Mouse (Mus musculus) neural tube, embryonic 14.5 days (tissue): ENCODE measurements at regions not wholly inside any gene's neighbourhood (a gene's known extent, or its start where the extent isn't known, plus 50 kb on each side); places are given as distances from the start of the nearest gene placed in this dataset.

Experiments
- ATAC-seq: fragments of 200-750 bp; cut with Nextera tagmentation; 2 replicates; pipeline ENCODE4 v1.8.0; 2017; ENCODE audit warnings: low read depth, mild to moderate bottlenecking, moderate TSS enrichment, moderate library complexity
- H3K27ac ChIP-seq: fragments of 300-500 bp; sonication (generic); 2 replicates; pipeline ENCODE4 v1.5.1; 2014; ENCODE audit warnings: low read depth, mild to moderate bottlenecking, control low read depth, low read length, moderate library complexity, mixed read lengths
- H3K27me3 ChIP-seq: fragments of 300-500 bp; sonication (generic); 2 replicates; pipeline ENCODE4 v1.6.1; 2014; ENCODE audit warnings: low read length; ENCODE audit not compliant: control insufficient read depth, insufficient read depth
- H3K36me3 ChIP-seq: fragments of 300-500 bp; sonication (generic); 2 replicates; pipeline ENCODE4 v1.6.1; 2014; ENCODE audit warnings: low read length, mixed read lengths; ENCODE audit not compliant: control insufficient read depth, insufficient read depth
- H3K4me1 ChIP-seq: fragments of 300-500 bp; sonication (generic); 2 replicates; pipeline ENCODE4 v1.6.1; 2014; ENCODE audit warnings: low read length; ENCODE audit not compliant: control insufficient read depth, insufficient read depth
- H3K4me2 ChIP-seq: fragments of 300-500 bp; sonication (generic); 2 replicates; pipeline ENCODE4 v1.6.1; 2014; ENCODE audit warnings: mild to moderate bottlenecking, low read depth, low read length, control low read depth
- H3K4me3 ChIP-seq: fragments of 300-500 bp; sonication (generic); 2 replicates; pipeline ENCODE4 v1.5.1; 2014; ENCODE audit warnings: low read depth, low read length, control low read depth, mixed read lengths
- H3K9ac ChIP-seq: fragments of 300-500 bp; sonication (generic); replicated peaks from 2 replicates; pipeline ENCODE4 v1.6.1; 2014; ENCODE audit warnings: low read depth, mild to moderate bottlenecking, control low read depth, low read length, mixed read lengths
- H3K9me3 ChIP-seq: fragments of 300-500 bp; sonication (generic); 2 replicates; pipeline ENCODE4 v1.6.1; 2016; ENCODE audit warnings: low read length; ENCODE audit not compliant: control insufficient read depth
- WGBS: fragments of 180-500 bp; shearing (Covaris S2); extraction: QIAGEN DNeasy Blood & Tissue Kit; methylation state at CpG from one replicate; pipeline ENCODE4 v1.1.7; 2014; 5-methylcytosine and 5-hydroxymethylcytosine counted together

- 89% methylated on average over 9 of the region's 9 CpGs for WGBS
- ATAC-seq, result no peak
- Histone ChIP-seq H3K27ac (no peak overlapping the region), H3K36me3 (no peaks in the 10 kb centered on the region), H3K9ac (no peak overlapping the region), H3K4me3 (no peak overlapping the region), H3K4me1 (no peaks in the 10 kb centered on the region), H3K9me3 (no peaks in the 10 kb centered on the region), H3K4me2 (no peak overlapping the region), H3K27me3 (no peaks in the 10 kb centered on the region)
Observed at GRCm38 (mm10) chrX:99582611-99583010, 111.5 kb upstream of the Pja1 start.

- H3K4me3 ChIP-seq, result no peak overlapping the region
- WGBS, result 25% methylated on average over 10 of the region's 10 CpGs
Observed at GRCm38 (mm10) chrX:99581632-99582466, 110.8 kb upstream of the Pja1 start.

GRCm38 (mm10) chrX:99579206-99579605 is 108.1 kb upstream of the Pja1 start:
- H3K36me3 ChIP-seq, result no peaks in the 10 kb centered on the region
- H3K27me3 ChIP-seq, result no peaks in the 10 kb centered on the region; the same call in 1 of the 2 replicates
- WGBS, result 38% methylated on average over 4 of the region's 4 CpGs
- H3K4me1 ChIP-seq, result no peaks in the 10 kb centered on the region
- H3K27ac ChIP-seq, result no peak overlapping the region
- H3K9ac ChIP-seq, result no peak overlapping the region
- ATAC-seq, result no peak
- no peak overlapping the region for H3K4me2 ChIP-seq
- H3K4me3 ChIP-seq, result no peak overlapping the region
- no peaks in the 10 kb centered on the region for H3K9me3 ChIP-seq

More at GRCm38 (mm10) chrX:99581632-99582466, 110.8 kb upstream of the Pja1 start:
- no peaks in the 10 kb centered on the region for H3K4me1 ChIP-seq
- no peak overlapping the region for H3K4me2 ChIP-seq
- no peaks in the 10 kb centered on the region for H3K27me3 ChIP-seq
- H3K9me3 ChIP-seq, result no peaks in the 10 kb centered on the region
- H3K36me3 ChIP-seq, result no peaks in the 10 kb centered on the region
- peak; percentile 60 for ATAC-seq
- no peak overlapping the region for H3K9ac ChIP-seq
- H3K27ac ChIP-seq, result no peak overlapping the region

GRCm38 (mm10) chrX:99578796-99579195 is 107.7 kb upstream of the Pja1 start:
- no peaks in the 10 kb centered on the region for H3K9me3 ChIP-seq
- H3K4me3 ChIP-seq, result no peak overlapping the region
- H3K4me2 ChIP-seq, result no peak overlapping the region
- WGBS, result 49% methylated on average over 2 of the region's 2 CpGs
- H3K36me3 ChIP-seq, result no peaks in the 10 kb centered on the region
- no peak overlapping the region for H3K9ac ChIP-seq
- no peaks in the 10 kb centered on the region for H3K4me1 ChIP-seq
- H3K27me3 ChIP-seq, result no peaks in the 10 kb centered on the region; the same call in 1 of the 2 replicates
- H3K27ac ChIP-seq, result no peak overlapping the region
- no peak for ATAC-seq

DNA sequence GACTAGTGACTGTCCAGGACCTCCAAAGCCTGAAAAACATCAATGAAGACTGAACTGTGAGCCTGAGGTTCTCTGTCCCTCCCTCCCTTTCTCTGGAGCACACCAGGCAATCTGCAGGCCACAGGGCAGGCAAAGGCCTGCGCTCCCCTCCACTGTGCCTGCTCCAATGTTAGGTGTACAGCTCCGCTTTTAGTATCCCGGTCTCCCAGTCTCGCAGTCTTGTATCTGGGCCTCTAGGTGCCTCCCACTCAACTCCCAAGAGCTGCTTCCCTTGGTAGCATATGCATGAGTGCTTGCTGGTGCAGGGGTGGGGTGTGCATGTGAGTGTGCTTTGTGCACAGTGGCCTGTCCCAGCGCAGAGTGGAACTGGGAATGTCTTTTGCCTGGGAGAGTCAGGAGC is 104.0 kb upstream of the Pja1 start:
- 40% methylated on average over 5 of the region's 5 CpGs for WGBS
- Histone ChIP-seq H3K4me2 (no peak overlapping the region), H3K4me3 (no peak overlapping the region), H3K27me3 (no peaks in the 10 kb centered on the region; the same call in 1 of the 2 replicates), H3K9me3 (no peaks in the 10 kb centered on the region), H3K4me1 (no peaks in the 10 kb centered on the region), H3K9ac (no peak overlapping the region), H3K27ac (no peak overlapping the region), H3K36me3 (no peaks in the 10 kb centered on the region)
- ATAC-seq, result peak; percentile 16; the same call in 1 of the 2 replicates

DNA sequence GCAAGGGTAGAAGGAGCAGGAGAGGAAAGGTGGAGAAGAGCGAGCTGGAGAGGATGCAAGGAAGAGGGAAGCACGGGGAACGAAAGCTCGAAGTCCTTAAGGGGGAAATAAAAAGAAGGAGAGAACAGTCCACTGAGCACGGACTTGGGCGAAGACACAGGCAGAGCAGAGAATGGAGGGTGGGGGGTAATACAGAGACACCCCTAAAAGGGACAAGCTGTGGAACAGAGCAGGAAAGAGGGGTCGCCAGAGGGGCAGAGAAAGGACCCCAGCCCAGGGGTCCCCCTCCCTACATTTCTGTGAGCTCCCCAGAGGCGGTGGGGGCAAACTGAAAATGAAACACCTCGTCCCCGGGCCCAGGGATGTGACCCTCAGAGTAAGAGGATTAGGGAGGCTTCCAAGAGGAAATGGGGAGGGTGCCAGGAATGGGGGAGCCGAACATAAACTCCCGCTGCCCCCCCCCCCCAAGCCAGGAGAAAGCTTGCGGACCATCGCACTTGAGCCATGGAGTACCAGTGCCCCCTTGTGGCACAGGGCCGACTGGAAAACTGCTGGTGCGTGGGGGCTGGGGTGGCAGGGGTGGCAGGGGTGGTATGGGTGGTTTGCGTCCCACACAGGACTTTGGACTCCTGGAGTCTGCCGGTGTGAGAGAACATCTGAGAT is 103.5 kb upstream of the Pja1 start:
- H3K27me3 ChIP-seq, result no peaks in the 10 kb centered on the region; the same call in 1 of the 2 replicates
- no peak overlapping the region for H3K27ac ChIP-seq
- no peaks in the 10 kb centered on the region for H3K4me1 ChIP-seq
- H3K9ac ChIP-seq, result 0 out of 2 replicates have a peak overlapping the region, but pooled peaks have one; percentile 16
- no peaks in the 10 kb centered on the region for H3K9me3 ChIP-seq
- 28% methylated on average over 16 of the region's 18 CpGs for WGBS
- H3K4me3 ChIP-seq, result no peak overlapping the region
- H3K4me2 ChIP-seq, result peak overlapping the region; percentile 42
- H3K36me3 ChIP-seq, result no peaks in the 10 kb centered on the region
- peak; percentile 52 for ATAC-seq

DNA sequence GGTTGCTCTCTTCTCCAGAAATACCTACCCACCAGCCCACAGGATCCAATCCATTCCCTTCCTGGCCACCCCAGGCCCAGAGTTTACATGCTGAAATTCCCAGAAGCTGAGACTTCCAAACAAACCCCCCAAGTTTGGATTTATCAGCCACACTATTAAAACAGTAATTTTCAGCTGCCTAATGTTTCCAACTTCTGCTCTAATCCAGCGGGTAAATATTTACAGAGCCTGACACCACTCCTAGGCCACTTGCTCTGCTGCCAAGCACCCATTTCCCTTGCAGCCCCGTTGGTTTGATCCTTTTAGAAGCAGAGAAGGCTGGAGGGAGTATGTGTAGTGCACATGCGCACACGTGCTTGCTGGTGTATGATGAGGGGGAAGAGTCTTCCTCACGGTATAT is 99.1 kb upstream of the Pja1 start:
- Histone ChIP-seq H3K9me3 (no peaks in the 10 kb centered on the region), H3K4me2 (no peak overlapping the region), H3K27me3 (no peaks in the 10 kb centered on the region), H3K9ac (no peak overlapping the region), H3K36me3 (no peaks in the 10 kb centered on the region), H3K4me1 (0 out of 2 replicates have a peak, but pooled peaks cover 2% of the 10 kb centered on the region), H3K27ac (no peak overlapping the region), H3K4me3 (no peak overlapping the region)
- 89% methylated on average over 5 of the region's 5 CpGs for WGBS
- ATAC-seq, result no peak

GRCm38 (mm10) chrX:99568244-99568643 is 97.2 kb upstream of the Pja1 start:
- no peak overlapping the region for H3K27ac ChIP-seq
- no peaks in the 10 kb centered on the region for H3K36me3 ChIP-seq
- H3K4me1 ChIP-seq, result 0 out of 2 replicates have a peak, but pooled peaks cover 2% of the 10 kb centered on the region
- no peak overlapping the region for H3K9ac ChIP-seq
- no peak overlapping the region for H3K4me2 ChIP-seq
- H3K4me3 ChIP-seq, result no peak overlapping the region
- WGBS, result 17% methylated on average over 10 of the region's 10 CpGs
- ATAC-seq, result peak; percentile 47; the same call in 1 of the 2 replicates
- no peaks in the 10 kb centered on the region for H3K9me3 ChIP-seq
- H3K27me3 ChIP-seq, result no peaks in the 10 kb centered on the region
